Mouse (Mus musculus): ENCODE measurements around the gene Mrps17. TPM values are rescaled to one million over a fixed set of nuclear protein-coding genes. Genes with fewer than 3 reads are reported as not detected.
"Not testable (repeated sequence)": the region's sequence is repeated elsewhere in the genome, so short reads cannot be mapped to it uniquely, and the experiment has no call there.

Gene Mrps17
- polyA plus RNA-seq (2016; fragmentation: Nextera tagmentation; extraction: Ambion mirVana) = 149 and 151 TPM in 2 replicates

- H3K27ac ChIP-seq = 0 out of 2 replicates have a peak within 1 kb of the TSS, but pooled peaks have one; percentile 30
- WGBS = under 1% methylated on average over 33 of the region's 33 CpGs
Observed at GRCm38 (mm10) chr5:129715326-129715861, at the start of gene Mrps17. Gene Mrps17, plus strand, starts transcription at chr5:129715497.

GRCm38 (mm10) chr5:129666271-129666909 is 48.9 kb upstream of the Mrps17 start:
- WGBS = 95% methylated on average over 10 of the region's 10 CpGs
- no peak overlapping the region for H3K4me3 ChIP-seq

More at GRCm38 (mm10) chr5:129715326-129715861, at the start of gene Mrps17:
- ATAC-seq (ENCODE audit: low FRiP score) = peak; percentile 96
- peaks cover 35% of the 10 kb centered on the region for H3K36me3 ChIP-seq
- peak within 1 kb of the TSS; percentile 74 for H3K4me3 ChIP-seq
- H3K4me1 ChIP-seq = peaks cover 8% of the 10 kb centered on the region
- peak within 1 kb of the TSS; percentile 74 for H3K9ac ChIP-seq
- no peaks in the 10 kb centered on the region for H3K9me3 ChIP-seq (replicated peaks)
- H3K27me3 ChIP-seq = peaks cover 12% of the 10 kb centered on the region
- H3K4me2 ChIP-seq (replicated peaks) = peak within 1 kb of the TSS; percentile 73

GRCm38 (mm10) chr5:129667851-129668250 is 47.4 kb upstream of the Mrps17 start:
- H3K4me1 ChIP-seq = peaks cover 9% of the 10 kb centered on the region
- H3K9ac ChIP-seq = no peak overlapping the region
- H3K27ac ChIP-seq = no peak overlapping the region
- WGBS = 89% methylated on average over 4 of the region's 4 CpGs
- no peak overlapping the region for H3K4me3 ChIP-seq
- H3K27me3 ChIP-seq = no peaks in the 10 kb centered on the region
- H3K4me2 ChIP-seq (replicated peaks) = no peak overlapping the region
- ATAC-seq (ENCODE audit: low FRiP score) = no peak
- H3K9me3 ChIP-seq (replicated peaks) = no peaks in the 10 kb centered on the region
- H3K36me3 ChIP-seq = no peaks in the 10 kb centered on the region

More at GRCm38 (mm10) chr5:129666271-129666909, 48.9 kb upstream of the Mrps17 start:
- Histone ChIP-seq H3K4me1 (peaks cover 9% of the 10 kb centered on the region), H3K9ac (no peak overlapping the region), H3K27me3 (no peaks in the 10 kb centered on the region), H3K36me3 (no peaks in the 10 kb centered on the region), H3K9me3 (replicated peaks) (no peaks in the 10 kb centered on the region), H3K27ac (no peak overlapping the region), H3K4me2 (replicated peaks) (no peak overlapping the region)
- ATAC-seq (ENCODE audit: low FRiP score) = no peak

DNA sequence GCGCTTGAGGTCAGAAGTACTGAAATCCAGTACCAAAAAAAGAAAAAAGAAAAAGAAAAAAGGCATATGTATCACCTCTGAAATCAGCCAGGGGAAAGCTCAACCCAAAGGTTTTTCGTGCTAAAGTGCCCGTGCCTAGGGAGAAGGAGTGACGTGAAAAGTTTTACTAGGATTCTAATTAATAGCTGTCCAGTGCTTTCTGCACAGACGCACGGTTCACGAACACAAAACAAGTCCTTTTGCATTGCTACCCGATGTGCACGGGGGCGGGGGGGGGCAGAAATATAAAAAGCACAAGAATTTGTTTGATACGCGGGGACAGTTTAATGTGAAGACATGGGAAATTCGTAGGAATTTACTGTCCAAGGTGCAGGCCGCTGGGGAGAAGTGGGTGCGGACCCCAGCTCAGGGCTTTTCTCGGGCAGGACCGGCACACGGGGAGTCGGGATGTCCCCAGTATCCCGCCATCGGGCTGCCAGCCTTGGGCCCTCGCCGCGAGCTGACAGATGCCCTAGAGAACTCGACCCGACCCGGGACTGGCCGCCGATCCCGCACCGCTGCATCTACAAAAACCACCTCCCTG is 45.8 kb upstream of the Mrps17 start:
- Histone ChIP-seq H3K9me3 (replicated peaks) (peaks cover 5% of the 10 kb centered on the region; the same call in 1 of the 2 replicates), H3K27me3 (no peaks in the 10 kb centered on the region), H3K36me3 (no peaks in the 10 kb centered on the region), H3K4me3 (peak overlapping the region; percentile 80), H3K9ac (peak overlapping the region; percentile 90), H3K27ac (no peak overlapping the region), H3K4me1 (peaks cover 9% of the 10 kb centered on the region), H3K4me2 (replicated peaks) (peak overlapping the region; percentile 79)
- ATAC-seq (ENCODE audit: low FRiP score) = peak; percentile 67
- WGBS = 1% methylated on average over 31 of the region's 31 CpGs

DNA sequence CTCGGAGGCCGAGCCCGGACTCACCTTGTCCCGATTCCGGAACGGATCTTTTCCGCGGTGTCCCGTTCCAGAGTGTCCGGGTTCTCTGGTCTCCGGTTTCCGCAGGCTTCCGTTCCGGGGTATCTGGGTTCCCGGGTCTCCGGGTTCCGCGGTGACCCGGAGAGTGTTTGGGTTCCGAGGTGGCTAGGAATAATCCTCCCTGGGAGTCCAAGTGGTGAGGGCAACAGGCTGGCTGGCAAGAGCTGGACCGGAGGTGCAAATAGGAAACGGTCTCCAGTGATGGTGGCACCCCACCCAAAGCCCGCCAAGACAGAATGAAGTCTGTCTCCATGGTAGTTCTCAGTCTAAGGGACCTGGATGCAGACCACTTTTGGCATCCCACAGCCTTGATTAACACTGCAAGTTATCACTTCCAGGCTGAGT is 45.2 kb upstream of the Mrps17 start, which contains the start of gene Zfp11:
TSS of gene Zfp11 (minus strand) at position 64 of the 423 bp plus-strand sequence.
- ATAC-seq (ENCODE audit: low FRiP score) = peak; percentile 78
- Histone ChIP-seq H3K4me2 (replicated peaks) (peak within 1 kb of the TSS; percentile 79), H3K27ac (no peak within 1 kb of the TSS), H3K9ac (peak within 1 kb of the TSS; percentile 90), H3K36me3 (no peaks in the 10 kb centered on the region), H3K9me3 (replicated peaks) (peaks cover 5% of the 10 kb centered on the region; the same call in 1 of the 2 replicates), H3K4me3 (peak within 1 kb of the TSS; percentile 80), H3K27me3 (no peaks in the 10 kb centered on the region), H3K4me1 (peaks cover 9% of the 10 kb centered on the region)
- WGBS = 2% methylated on average over 23 of the region's 23 CpGs

DNA sequence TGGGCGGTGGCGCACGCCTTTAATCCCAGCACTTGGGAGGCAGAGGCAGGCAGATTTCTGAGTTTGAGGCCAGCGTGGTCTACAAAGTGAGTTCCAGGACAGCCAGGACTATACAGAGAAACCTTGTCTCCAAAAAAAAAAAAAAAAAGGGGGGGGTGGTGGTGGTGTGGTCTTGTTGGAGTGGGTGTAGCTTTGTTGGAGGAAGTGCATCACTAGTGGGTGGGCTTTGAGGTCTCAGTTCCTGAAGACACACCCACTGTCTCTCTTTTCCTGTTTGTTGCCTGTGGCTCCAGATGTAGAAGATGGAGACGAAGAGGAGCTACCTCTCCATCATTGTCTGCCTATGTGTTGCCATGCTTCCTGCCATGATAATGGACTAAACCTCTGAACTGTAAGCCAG is 30.2 kb upstream of the Mrps17 start:
- H3K4me1 ChIP-seq; H3K27me3 ChIP-seq; ATAC-seq (ENCODE audit: low FRiP score); H3K9ac ChIP-seq; H3K36me3 ChIP-seq; H3K9me3 ChIP-seq (replicated peaks); H3K4me2 ChIP-seq (replicated peaks); H3K27ac ChIP-seq; H3K4me3 ChIP-seq: not testable (repeated sequence)
- WGBS = 94% methylated on average over 5 of the region's 5 CpGs

DNA sequence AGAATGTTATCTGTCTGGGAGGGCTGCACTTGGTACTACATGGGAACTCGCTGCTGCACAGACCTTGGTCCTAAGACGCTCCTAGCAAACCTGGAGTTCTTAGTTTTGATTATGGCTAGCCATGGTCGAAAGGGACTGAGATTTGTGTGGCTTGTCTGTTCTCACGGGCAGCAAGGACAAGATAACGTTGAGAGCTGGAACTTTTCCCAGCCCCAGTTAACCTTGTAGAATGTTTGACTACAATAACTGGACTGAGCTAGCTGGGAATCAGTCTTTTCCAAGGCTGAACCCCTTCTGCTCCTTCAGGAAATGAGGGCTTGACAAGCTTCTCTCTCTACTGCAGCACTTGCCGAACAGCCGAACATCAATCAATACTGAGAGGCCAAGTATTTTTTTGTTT is 27.7 kb upstream of the Mrps17 start:
- Histone ChIP-seq H3K4me1 (no peaks in the 10 kb centered on the region), H3K36me3 (no peaks in the 10 kb centered on the region), H3K27me3 (no peaks in the 10 kb centered on the region), H3K9ac (no peak overlapping the region), H3K4me3 (no peak overlapping the region), H3K9me3 (replicated peaks) (no peaks in the 10 kb centered on the region), H3K4me2 (replicated peaks) (no peak overlapping the region), H3K27ac (no peak overlapping the region)
- no peak for ATAC-seq (ENCODE audit: low FRiP score)
- WGBS = 84% methylated on average over 7 of the region's 7 CpGs

DNA sequence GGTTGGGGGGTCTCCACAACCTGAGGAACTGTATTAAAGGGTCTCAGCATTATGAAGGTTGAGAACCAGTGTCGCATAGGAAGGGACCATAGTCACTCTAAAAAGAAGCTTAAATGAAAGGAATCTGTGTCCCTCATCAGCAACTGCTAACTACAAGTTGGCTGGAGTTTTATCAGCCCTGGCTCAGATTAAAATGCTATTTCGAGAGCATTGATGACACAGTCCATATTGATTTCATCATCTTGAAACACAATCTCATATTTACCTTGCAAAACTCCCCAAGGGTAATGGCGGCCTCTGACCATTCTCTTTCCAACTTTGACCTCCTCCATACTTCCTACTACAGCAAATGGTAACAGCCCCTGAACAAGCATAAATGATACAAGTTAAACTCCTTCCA is 24.8 kb upstream of the Mrps17 start:
- no peak overlapping the region for H3K4me3 ChIP-seq
- H3K9ac ChIP-seq = no peak overlapping the region
- ATAC-seq (ENCODE audit: low FRiP score) = no peak
- H3K27ac ChIP-seq = no peak overlapping the region
- H3K4me1 ChIP-seq = no peaks in the 10 kb centered on the region
- WGBS = 84% methylated on average over 3 of the region's 3 CpGs
- H3K9me3 ChIP-seq (replicated peaks) = no peaks in the 10 kb centered on the region
- H3K27me3 ChIP-seq = no peaks in the 10 kb centered on the region
- no peak overlapping the region for H3K4me2 ChIP-seq (replicated peaks)
- H3K36me3 ChIP-seq = no peaks in the 10 kb centered on the region

GRCm38 (mm10) chr5:129700506-129700905 is 14.8 kb upstream of the Mrps17 start:
- Histone ChIP-seq H3K27ac (no peak overlapping the region), H3K9me3 (replicated peaks) (no peaks in the 10 kb centered on the region), H3K9ac (no peak overlapping the region), H3K4me2 (replicated peaks) (no peak overlapping the region), H3K36me3 (no peaks in the 10 kb centered on the region), H3K27me3 (peaks cover 8% of the 10 kb centered on the region; the same call in 1 of the 2 replicates), H3K4me1 (no peaks in the 10 kb centered on the region), H3K4me3 (no peak overlapping the region)
- 39% methylated on average over 2 of the region's 2 CpGs for WGBS
- ATAC-seq (ENCODE audit: low FRiP score) = no peak

DNA sequence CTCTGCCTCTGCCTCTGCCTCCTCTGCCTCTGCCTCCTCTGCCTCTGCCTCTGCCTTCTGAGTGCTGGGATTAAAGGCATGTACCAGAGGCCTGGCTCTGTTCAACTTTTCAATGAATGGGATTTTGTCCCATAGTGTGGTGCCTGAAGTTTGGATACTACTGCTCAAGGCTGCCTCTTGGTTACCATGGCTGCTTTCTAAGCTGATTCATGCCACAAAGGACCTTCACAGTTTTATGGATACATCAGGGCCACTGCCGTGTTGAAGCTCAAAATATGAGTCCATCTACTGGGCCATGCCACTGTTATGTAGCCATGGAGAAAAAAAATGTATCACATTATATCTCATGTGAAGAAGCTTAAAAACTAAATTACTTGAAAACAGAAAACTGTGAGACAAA is 13.6 kb upstream of the Mrps17 start:
- H3K9me3 ChIP-seq (replicated peaks) = no peaks in the 10 kb centered on the region
- H3K27me3 ChIP-seq = peaks cover 8% of the 10 kb centered on the region; the same call in 1 of the 2 replicates
- H3K4me1 ChIP-seq = no peaks in the 10 kb centered on the region
- H3K9ac ChIP-seq = no peak overlapping the region
- no peak overlapping the region for H3K4me2 ChIP-seq (replicated peaks)
- H3K4me3 ChIP-seq = no peak overlapping the region
- no peak for ATAC-seq (ENCODE audit: low FRiP score)
- H3K36me3 ChIP-seq = no peaks in the 10 kb centered on the region
- H3K27ac ChIP-seq = no peak overlapping the region
- WGBS = 78% methylated on average over 1 of the region's 1 CpGs

GRCm38 (mm10) chr5:129703368-129703767 is 11.9 kb upstream of the Mrps17 start:
- no peak overlapping the region for H3K27ac ChIP-seq
- H3K36me3 ChIP-seq = no peaks in the 10 kb centered on the region
- H3K9me3 ChIP-seq (replicated peaks) = no peaks in the 10 kb centered on the region
- no peaks in the 10 kb centered on the region for H3K4me1 ChIP-seq
- no peak overlapping the region for H3K9ac ChIP-seq
- peaks cover 8% of the 10 kb centered on the region; the same call in 1 of the 2 replicates for H3K27me3 ChIP-seq
- ATAC-seq (ENCODE audit: low FRiP score) = no peak
- H3K4me2 ChIP-seq (replicated peaks) = no peak overlapping the region
- no peak overlapping the region for H3K4me3 ChIP-seq

DNA sequence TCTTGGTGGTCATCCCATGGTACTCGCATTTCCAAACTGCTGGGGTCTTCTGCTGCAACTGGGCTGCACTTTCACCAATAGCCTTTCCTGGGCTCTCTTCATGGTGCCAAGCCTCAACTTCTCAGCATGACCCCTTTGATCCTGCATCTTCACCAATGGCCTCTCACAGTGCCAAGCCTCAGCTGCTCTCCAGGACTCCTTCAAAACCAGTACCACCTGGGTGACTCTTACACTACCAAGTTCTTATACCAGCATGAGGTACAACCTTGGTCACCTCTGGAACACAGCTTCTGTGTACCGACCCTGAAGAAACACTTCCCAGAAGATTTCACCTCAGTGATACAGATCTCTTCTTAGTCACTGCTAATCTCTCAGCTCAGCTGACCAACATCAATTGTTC is 6.9 kb upstream of the Mrps17 start, which contains the start of gene Sept14:
TSS of gene Sept14 (minus strand) at position 101 of the 400 bp plus-strand sequence.
- Histone ChIP-seq H3K27me3 (peaks cover 15% of the 10 kb centered on the region), H3K36me3 (no peaks in the 10 kb centered on the region), H3K9ac (no peak within 1 kb of the TSS), H3K9me3 (replicated peaks) (no peaks in the 10 kb centered on the region), H3K4me1 (no peaks in the 10 kb centered on the region), H3K4me3 (no peak within 1 kb of the TSS), H3K4me2 (replicated peaks) (no peak within 1 kb of the TSS), H3K27ac (no peak within 1 kb of the TSS)
- ATAC-seq (ENCODE audit: low FRiP score) = no peak
- 55% methylated on average over 2 of the region's 2 CpGs for WGBS
